Mouse (Mus musculus) C2C12 (cell line): ENCODE results near the gene Krt18.

Experiments
- CEBPB ChIP-seq: IDR thresholded peaks from one replicate; pipeline ENCODE4 v1.6.1; 2011; ENCODE audit warnings: low read depth, mild to moderate bottlenecking, control low read depth, moderate library complexity
- CTCF ChIP-seq: IDR thresholded peaks from one replicate; pipeline ENCODE4 v1.5.1; 2011; ENCODE audit not compliant: control insufficient read depth, insufficient read depth, insufficient read length
- FOSL1 ChIP-seq: IDR thresholded peaks from one replicate; pipeline ENCODE4 v1.8.0; 2011; ENCODE audit warnings: mild to moderate bottlenecking, low read length; ENCODE audit not compliant: poor library complexity, insufficient read depth, severe bottlenecking
- MAX ChIP-seq: IDR thresholded peaks from one replicate; pipeline ENCODE4 v1.6.1; 2011; ENCODE audit warnings: mild to moderate bottlenecking, control low read depth
- MYOD1 ChIP-seq: IDR thresholded peaks from one replicate; pipeline ENCODE4 v1.6.1; 2011; ENCODE audit warnings: low read depth; ENCODE audit not compliant: control insufficient read depth, insufficient read length
- MYOG ChIP-seq: IDR thresholded peaks from one replicate; pipeline ENCODE4 v1.6.1; 2011; ENCODE audit not compliant: control insufficient read depth, insufficient read length; ENCODE audit errors: extremely low read depth
- USF1 ChIP-seq: IDR thresholded peaks from one replicate; pipeline ENCODE4 v1.6.1; 2011; ENCODE audit warnings: low read depth, mild to moderate bottlenecking, control low read depth, moderate library complexity

DNA sequence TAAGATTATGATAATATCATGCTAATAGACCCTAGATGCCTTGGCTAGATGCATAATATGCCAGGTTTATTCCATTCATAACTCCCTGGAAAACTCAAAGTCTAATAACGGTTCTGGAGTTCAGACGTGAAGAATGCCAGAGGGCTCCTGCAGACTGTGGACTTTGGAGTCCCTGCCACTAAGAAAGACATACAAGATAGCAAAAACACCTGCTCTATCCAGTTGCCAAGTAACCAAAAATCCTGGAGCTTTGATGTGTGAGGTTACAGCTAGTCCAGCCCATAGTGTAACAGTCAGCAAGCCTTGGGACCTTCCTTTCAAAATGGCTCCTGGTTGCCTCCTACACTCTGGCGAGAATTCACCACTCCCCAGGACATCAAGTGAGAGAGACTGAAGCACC, 16.8 kb downstream of the Krt18 start:
- TF ChIP-seq MYOD1 (no peak), CTCF (no peak), USF1 (no peak), MAX (no peak), FOSL1 (no peak), MYOG (no peak), CEBPB (no peak)
